Mouse (Mus musculus) heart, postnatal 25 days (tissue): ENCODE data around the gene Zdhhc5. TPM values are rescaled to one million over a fixed set of nuclear protein-coding genes. Genes with fewer than 3 reads are reported as not detected.
"Not testable (repeated sequence)": the region's sequence is repeated elsewhere in the genome, so short reads cannot be mapped to it uniquely, and the experiment has no call there.

Experiments used
- DNase-seq: peaks from one replicate; pipeline ENCODE4 v3.0.0; 2022; ENCODE audit warnings: low spot score
- intact Hi-C: fragments of 180-260 bp; cut with DNase I; formaldehyde crosslinking; loops from one replicate; pipeline ENCODE4 v1.15.1; 2025
- total RNA-seq, 2 experiments: library from RNA; stranded (reverse); gene quantifications; 2 replicates each; pipeline ENCODE4 v1.2.3; 2021

Zdhhc5 gene
- total RNA-seq, 2 experiments from 2014 or later, result 61.4 to 62.1 TPM

DNA sequence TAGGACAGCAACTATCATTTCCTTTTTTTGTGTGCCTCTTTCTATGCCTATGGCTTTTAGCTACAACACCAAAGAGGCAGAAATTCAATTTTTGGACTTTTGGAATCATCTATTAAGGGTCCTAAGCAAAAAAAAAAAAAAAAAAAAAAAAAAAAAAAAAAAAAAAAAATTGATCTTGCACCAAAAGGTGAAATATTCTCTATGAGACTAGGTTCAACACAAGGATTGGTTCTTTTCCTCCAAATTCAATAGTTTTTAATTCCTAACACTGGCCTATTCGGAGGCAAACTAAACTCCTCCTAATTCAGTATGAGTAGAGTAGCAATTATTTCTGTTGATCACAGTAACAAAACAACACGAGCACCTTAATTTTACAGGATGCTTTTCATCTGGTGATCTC is 3.1 kb downstream of the Zdhhc5 start:
- DNase-seq, result no peak
- intact Hi-C loops, result loop anchor here (5.0 kb wide), 1 partner anchor 35 kb away; the partner anchor contains the start of genes Gm28635, Med19 and Tmx2

DNA sequence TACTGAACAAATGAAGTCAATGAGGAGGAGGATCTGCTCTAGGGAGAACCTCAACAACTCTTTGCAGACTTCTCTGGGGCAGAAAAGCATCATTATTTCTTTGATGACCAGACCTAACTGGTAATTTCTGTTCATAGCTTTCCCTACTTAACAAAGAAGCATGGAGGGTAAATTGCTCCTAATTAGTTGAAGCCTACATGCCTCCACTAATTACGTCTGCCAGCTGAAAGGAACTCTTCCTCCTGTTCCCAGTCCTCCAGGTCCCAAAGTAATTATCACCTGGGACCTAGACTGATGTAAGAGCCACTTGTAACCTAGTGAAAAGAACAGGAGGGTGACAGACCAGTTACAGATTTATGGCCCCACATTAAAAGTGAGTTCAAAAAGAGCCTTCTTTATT is 7.5 kb downstream of the Zdhhc5 start:
- intact Hi-C loops, result no loop called here
- DNase-seq, result no peak

DNA sequence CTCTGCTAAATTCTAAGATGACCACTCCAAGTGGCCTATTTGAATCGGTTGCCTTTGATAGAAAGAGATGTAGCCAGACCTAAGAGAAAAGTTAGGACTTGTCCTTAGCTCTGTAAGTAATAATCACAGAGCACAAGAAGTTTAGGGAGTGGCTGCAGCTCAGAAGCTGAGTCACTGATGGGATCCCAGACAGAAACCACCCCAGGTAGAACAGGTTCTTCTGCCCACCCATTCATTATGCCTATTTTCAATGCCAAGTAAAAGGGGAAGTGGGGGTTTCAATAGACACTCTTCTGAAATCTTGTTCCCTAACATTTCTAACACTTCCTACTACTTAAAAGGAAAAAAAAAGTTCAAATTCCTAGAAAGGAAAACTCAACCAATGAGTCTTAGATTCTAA is 9.7 kb downstream of the Zdhhc5 start:
- intact Hi-C loops, result no loop called here
- DNase-seq, result no peak

DNA sequence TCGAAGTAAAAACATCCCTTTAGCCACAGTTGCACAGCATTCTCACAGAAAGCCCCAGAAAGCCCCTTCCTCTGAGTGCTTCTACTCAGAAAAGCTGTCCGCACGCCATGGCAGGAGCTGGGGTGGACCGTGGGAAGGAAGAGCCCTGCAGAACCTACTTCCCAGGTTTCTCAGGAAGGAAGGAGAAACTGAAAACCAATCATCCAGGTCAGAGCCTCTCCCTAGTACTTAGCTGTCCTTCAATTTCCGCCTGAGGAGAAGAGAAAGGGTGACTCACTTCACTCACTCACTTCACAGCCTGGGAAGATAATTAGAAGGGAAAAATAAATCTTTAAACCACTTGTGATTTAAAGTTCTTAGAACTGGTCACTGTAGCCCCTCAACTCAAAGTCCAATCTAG is 10.7 kb downstream of the Zdhhc5 start:
- no peak for DNase-seq
- intact Hi-C loops, result no loop called here

DNA sequence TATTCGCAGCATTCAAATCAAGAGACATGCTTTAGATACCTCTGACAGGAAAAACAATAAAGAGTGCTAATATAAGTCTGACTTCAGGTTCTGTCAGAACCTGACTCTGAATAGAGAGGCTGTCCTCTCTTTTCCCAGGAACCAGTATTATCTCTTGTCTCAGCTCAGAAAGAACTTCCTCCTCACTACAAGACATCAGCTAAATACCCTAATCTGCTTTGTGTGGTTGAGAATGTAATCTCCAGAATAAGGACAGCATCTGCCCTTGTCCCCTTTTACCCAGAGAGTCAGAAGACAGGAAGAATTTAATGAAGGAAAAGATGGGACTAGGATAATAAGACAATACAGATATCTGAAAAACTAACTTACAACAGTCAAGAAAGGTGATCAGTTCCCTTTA is 11.5 kb downstream of the Zdhhc5 start:
- DNase-seq, result no peak
- intact Hi-C loops, result no loop called here

DNA sequence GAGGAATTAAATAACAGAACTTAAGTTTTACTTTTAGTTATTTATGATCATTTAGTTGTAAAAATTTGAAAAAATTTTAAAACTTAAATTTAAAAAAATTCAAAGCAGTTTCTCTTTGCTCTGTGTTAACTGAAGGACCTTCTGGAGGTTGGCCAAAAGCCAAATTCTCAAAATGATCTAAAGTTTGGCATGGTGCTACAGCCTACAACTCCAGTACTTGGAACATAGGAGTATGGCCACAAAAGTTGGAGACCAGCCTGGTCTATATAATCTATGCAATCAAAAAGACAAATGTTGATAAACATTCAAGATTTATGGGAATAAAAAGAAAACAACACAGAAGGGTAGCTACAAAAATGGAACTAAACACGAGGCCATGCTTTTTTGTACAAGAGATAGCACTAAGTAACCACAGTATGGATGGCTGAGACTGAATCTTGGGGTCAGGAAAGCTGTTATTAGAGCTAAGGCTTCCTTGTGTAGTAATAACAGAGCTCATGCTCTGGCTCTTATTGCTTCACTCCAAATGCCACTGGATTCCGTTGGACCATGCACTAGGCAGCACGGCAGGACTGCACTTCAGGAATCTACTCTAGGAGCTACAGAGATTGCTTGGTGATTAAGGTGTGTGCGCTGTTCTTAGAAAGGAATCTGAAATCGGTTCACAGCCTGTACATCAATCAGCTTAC is 19.8 kb downstream of the Zdhhc5 start:
- intact Hi-C loops, result no loop called here
- no peak for DNase-seq

DNA sequence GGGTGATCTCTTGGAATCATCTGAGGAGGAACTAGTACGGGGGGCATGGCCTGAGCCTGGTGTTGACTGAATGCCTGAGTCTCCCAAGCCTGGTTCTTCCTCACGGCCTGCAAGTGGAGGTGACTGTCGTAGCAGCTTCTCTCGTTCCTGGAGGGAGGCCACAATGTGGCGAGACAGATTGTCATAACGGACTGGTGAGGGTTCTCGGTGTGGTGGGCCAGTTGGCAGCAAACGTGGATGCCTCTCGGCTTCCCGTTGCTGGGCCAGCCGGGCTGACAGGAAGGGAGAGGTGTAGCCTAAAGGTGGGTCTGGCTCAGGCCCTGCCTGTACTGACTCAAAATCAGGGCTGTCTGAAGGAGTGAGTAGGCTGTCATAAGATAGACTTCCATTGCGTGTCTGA is 24.9 kb downstream of the Zdhhc5 start:
- intact Hi-C loops, result no loop called here
- DNase-seq, result no peak

DNA sequence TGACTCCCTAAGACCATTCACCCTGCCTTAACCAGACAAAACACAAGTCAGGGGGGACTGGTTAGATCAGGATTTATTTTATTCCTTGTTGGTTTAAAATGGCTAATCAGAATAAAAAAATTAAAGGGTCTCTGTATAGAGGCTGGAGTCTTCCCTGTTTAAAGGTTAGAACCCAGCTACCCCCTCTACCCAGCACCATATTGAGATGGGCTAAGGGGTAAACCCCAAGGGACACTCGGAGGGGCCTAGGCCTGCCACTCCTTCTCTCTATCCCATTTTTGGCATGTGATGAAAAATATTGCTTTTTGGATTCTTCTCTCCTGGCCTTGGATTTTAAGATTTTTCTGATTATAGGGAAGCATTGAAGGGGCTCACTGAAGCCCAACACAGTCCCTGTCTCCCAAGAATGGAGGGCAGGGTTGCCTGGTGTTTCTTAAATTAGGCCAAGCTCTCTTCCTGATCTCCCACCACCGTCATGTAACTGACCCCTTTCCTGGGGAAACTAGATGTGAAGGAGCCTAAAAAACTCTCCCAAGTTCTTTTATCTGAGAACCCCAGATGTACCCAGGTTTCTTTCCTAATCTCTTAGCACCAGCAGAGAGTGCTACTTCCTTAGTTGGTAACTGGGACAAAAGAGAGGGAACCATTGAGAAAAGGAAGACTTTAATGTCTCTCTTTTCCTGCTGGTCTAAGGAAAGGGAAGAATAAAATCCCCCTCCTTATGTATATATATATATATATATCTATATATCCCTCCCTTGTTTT is 26.7 kb downstream of the Zdhhc5 start:
- intact Hi-C loops, result no loop called here
- no peak for DNase-seq

DNA sequence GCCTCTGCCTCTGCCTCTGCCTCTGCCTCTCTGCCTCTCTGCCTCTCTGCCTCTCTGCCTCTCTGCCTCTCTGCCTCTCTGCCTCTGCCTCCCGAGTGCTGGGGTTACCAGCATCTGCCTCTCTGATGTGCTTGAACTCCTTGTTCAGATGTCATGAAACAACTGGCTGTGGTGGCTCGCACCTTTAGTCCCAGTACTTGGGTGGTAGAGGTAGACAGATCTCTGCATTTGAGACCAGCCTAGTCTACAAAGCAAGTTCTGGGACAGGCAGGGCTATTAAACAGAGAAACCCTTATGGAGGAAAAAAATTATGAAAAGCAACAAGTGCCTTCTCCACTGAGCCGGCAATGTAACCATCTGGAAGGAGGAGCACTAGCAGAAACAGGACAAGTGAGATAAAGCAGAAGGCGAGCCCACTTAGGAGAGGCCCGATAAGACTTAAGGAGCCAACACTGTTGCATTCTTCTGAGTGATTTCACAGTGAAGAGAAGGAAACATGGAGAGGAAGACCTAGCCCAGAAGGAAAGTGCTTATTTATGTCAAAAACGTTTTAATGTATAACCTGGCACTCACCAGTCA is 32.3 kb downstream of the Zdhhc5 start:
- DNase-seq, result no peak
- intact Hi-C loops, result no loop called here

DNA sequence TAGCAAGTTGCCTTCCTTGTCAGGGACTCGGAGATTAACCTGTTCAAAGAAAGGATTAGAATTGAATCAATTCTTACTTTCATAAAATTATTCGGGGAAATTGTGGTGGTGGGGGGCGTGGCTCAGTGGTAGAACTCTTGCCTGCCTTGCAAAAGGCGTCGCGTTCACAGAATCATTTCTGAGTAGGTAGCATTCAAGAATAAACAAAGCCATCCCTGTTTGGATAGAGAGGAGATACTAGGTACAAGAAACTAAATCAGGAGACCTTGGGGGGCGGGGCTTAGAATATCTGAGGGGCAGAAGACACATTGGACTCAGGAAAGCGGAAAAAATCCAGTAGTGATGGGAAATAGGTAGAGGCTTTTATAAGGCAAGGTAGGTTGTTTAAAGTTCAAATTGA is 36.0 kb downstream of the Zdhhc5 start, which contains the start of gene Tmx2:
TSS of gene Tmx2 (minus strand) at position 125 of the 400 bp plus-strand sequence.
- no peak for DNase-seq
- intact Hi-C loops, result loop anchor here (5.0 kb wide), 1 partner anchor 33 kb away; no protein-coding TSS in a partner anchor

DNA sequence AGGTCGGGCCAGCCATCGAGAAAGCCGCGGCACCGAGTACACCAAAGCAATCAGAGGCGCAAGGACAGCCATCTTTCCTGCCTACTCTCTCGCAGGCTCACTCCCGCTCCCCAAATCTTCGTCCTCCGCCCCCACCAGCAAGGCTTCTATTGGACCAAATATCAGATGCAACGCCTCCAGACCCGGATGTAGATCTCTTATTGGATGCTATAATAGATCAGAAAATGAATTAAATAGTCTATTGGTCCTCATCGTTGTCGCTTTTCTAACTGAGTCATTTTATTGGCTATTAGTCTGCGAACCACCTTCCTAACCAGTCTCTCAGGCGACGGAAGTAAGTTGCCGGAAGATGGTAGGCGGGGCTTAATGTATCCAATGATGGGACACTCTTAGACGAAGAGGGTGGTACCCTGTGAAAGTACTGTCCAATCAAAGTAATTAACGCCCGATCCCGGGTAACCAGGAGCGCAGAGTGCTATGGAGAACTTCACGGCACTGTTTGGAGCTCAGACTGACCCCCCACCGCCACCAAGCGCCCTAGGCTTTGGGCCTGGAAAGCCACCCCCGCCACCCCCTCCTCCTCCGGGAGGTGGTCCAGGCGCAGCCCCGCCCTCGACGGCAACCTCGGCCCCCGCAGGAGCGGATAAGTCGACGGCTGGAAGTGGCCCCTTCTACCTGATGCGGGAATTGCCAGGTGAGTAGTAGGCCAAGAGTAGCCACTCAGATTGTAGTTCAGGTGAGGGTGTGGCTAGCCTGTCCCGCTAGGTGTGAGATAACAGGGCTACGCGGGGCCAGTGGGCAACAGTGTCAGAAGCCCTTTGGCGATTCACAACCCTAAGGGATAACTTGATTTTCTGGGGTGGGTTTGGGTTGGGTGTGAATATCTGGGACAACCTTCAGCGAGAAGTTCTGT is 36.8 kb downstream of the Zdhhc5 start, which contains the start of the genes Gm28635 and Med19:
TSS of gene Gm28635 (minus strand) at position 74 of the 913 bp plus-strand sequence.
TSS of gene Med19 (plus strand) at position 435 of the 913 bp plus-strand sequence.
- intact Hi-C loops, result loop anchor here (5.0 kb wide), 1 partner anchor 34 kb away; no protein-coding TSS in a partner anchor
- DNase-seq, result peak; percentile 91

DNA sequence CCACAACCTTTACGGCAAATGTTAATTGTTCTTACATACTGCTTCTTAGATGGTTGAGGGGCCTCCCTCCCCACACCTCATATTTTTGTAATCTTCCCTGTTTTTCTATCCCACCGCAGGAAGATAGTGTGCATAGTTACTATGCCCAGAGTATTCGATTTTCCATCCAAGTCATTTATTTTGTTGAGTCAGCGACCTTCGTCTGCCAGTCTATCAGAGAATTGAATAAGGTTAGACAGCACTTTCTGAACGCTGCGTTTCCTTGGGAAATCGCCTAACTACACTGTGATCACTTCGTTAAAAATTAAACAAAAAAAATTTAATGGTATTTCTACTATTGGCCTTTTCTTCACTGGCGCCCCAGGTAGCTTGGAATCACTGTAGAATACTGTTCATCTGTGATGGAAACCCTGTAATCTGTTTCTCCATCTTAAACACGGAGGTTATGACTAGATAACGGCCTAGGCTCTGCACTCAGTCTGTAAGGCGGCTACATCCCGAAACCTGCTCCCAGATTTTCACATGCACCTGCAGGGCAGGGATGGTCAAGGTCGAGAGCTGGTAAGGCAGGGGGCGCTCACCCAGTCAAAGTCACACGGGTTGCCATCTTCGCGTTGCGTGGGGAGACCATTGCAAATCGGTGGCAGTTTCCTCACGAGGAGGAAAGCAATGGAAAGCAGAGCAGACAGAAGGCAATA is 37.6 kb downstream of the Zdhhc5 start:
- intact Hi-C loops, result loop anchor here (5.0 kb wide), 1 partner anchor 35 kb away; no protein-coding TSS in a partner anchor
- no peak for DNase-seq

DNA sequence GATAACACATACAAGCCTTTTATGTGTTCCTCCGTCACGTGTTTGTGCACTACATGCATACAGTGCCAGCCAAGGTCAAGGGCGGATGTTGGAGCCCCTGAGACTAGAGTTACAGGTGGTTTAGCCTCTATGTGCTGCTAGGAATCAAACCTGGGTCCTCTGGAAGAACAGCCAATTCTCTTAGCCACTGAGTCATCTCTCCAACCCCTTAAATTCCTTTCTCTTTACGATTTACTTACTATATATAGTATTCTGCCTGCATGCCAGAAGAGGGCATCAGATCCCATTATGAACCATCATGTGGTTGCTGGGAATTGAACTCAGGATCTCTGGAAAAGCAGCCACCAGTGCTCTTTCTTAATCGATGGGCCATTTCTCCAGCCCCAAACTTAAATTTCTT is 43.4 kb downstream of the Zdhhc5 start:
- DNase-seq, intact Hi-C loops: not testable (repeated sequence)

DNA sequence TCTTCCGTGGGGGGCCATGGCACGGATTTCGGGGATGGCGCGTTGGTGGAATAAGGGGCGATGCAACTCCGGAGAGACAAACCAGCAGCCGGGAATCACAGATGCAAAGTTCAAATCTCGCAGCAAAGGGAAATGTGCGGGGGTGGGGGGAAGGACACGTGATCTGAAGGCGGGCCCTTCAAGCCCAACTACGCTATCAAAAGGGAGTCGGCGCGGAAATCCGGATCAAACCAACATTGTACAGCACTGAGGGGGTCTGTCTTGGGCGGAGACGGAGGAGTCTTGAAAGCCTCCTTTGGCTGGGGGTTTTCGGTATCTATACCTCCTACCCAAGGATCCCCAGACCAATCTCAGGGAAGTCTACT is 44.4 kb downstream of the Zdhhc5 start, which contains the start of gene Selenoh:
TSS of gene Selenoh (minus strand) at position 202 of the 365 bp plus-strand sequence.
- peak; percentile 72 for DNase-seq
- intact Hi-C loops, result no loop called here

DNA sequence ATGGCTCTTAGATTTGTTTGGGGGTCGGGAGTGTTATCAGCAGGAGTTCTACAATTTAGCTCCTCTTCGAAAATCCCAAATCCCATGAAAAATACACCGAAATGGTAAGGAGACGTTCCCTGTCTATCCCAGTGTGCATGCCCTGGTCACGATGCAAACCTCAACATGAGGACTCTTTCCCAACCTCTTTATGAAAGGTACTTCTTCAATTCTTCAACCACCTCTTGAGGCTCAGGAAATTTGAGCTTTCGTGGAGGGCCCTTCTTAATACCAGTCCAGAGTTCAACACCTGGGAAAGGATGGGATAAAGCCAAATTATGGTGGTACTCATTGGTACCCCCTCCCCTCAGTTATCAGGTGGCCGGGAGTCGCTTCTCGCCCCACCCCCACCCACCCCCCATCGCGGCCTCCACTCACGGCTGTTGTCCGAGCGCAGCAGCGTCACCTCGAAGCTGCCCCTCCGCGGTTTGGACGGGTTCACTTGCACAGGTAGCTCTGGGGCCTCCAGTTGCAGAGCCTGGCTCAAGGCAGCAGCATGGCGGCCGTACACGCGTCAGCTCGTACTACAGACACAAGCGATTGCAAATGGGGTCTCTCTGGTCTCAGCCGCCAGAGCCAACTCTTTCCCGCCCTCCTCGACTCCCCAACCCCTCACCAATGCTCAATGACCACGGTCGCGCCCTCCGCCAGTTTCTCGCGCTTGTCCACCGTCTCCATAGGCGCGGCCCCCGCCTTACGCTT is 45.0 kb downstream of the Zdhhc5 start:
- intact Hi-C loops, result no loop called here

DNA sequence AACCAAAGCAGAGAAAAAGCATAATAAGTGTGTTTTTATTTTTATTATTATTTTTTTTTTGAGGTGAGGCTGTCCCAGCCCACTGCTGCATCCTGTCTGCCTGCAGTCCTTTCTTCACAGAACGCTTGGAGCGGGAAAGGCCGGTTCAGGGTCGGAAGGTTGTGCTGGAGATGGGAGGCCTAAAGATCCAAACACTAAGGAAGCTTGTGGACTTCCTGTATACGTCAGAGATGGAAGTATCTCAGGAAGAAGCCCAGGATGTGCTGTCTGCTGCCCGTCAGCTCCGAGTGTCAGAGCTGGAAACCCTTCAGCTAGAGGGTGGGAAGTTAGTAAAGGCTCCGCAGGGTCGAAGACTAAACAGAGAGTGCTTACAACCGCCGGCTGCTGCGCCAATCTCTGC is 48.9 kb downstream of the Zdhhc5 start:
- intact Hi-C loops, result no loop called here
- DNase-seq, result no peak

More for the DNA sequence above, 45.0 kb downstream of the Zdhhc5 start:
- DNase-seq, result no peak

DNA sequence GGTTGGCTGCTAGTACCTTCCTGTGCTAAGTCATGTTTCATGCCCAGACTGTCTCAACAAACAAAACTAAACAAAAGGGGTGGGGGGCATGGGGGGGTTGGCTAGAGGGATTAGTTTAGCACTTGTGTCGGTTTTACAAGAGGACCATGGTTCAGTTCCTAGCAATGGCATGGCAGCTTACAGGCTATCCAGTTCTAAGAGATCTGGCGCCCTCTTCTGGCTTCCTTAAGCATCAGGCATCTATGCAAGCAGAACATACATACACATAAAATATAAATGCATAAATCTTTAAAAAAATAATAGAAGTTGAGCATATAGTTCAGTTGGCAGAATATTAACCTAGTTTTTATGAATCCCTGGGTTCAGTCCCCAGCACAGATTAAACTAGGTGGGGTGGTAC is 52.1 kb downstream of the Zdhhc5 start:
- intact Hi-C loops, result loop anchor here (5.0 kb wide), 1 partner anchor 106 kb away; no protein-coding TSS in a partner anchor
- no peak for DNase-seq

DNA sequence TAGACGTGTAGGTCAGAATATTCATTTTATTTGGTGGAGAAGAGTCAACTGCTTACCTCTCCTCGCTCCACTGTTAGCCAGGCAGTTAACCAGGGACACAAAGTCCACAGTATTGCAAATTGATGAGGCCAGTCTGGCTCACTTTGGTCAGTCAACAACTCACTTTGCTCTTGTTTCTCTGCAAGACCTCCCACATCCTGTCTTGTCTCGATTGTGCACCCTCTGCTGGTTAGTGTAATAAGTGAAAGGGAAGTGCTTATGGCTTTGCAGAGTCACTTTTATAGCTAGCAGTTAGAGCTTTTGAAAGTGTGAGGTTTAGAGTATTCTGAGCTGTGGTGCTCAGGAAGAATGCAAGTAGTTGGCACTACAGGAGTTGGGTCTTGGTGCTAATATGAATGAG is 54.7 kb downstream of the Zdhhc5 start:
- no peak for DNase-seq
- intact Hi-C loops, result loop anchor here (2.0 to 5.0 kb wide), 3 partner anchors 43 to 201 kb away; no protein-coding TSS in a partner anchor
